Mouse (Mus musculus) CD8-positive naive resting alpha-beta T cell, adult 57 days (primary cell): ENCODE data around the gene Olfr399. TPM values are rescaled to one million over a fixed set of nuclear protein-coding genes. Genes with fewer than 3 reads are reported as not detected.

ENCODE experiments used
- total RNA-seq: library from RNA; stranded (reverse); gene quantifications from one replicate; pipeline ENCODE4 v1.2.4, GENCODE M21; 2023

Olfr399 gene
- not detected for total RNA-seq

GRCm38 (mm10) chr11:74056451-74056850 lies at the start of gene Olfr399, which contains the start of gene Olfr139:
TSS of gene Olfr399 (minus strand) at chr11:74056615.
TSS of gene Olfr139 (minus strand) at chr11:74056551.

GRCm38 (mm10) chr11:74069655-74070054 lies 13.2 kb upstream of the Olfr399 start, which contains the start of gene Zfp616:
TSS of gene Zfp616 (plus strand) at chr11:74069955.

Other genes starting within 250 kb of the Olfr399 start
- not detected for gene Olfr392, start 239.6 kb downstream of the Olfr399 start, total RNA-seq
- gene Olfr393, start 205.2 kb downstream of the Olfr399 start, total RNA-seq: not detected
- not detected for gene Olfr394, start 165.8 kb downstream of the Olfr399 start, total RNA-seq
- not detected for gene Olfr395, start 147.3 kb downstream of the Olfr399 start, total RNA-seq
- not detected for gene Olfr23, start 119.9 kb downstream of the Olfr399 start, total RNA-seq
- gene Olfr397, start 95.8 kb downstream of the Olfr399 start, total RNA-seq: not detected
- not detected for gene Olfr398, start 66.2 kb downstream of the Olfr399 start, total RNA-seq
- gene Olfr139, start 64 bp downstream of the Olfr399 start, total RNA-seq: not detected
- not detected for gene Zfp616, start 13.3 kb upstream of the Olfr399 start, total RNA-seq
- not detected for gene Olfr401, start 57.1 kb upstream of the Olfr399 start, total RNA-seq
- not detected for gene Olfr402, start 96.9 kb upstream of the Olfr399 start, total RNA-seq
- not detected for gene Olfr403, start 129.6 kb upstream of the Olfr399 start, total RNA-seq
- gene Olfr43, start 154.8 kb upstream of the Olfr399 start, total RNA-seq: not detected
- gene Olfr406, start 203.2 kb upstream of the Olfr399 start, total RNA-seq: not detected
- gene Olfr59, start 227.1 kb upstream of the Olfr399 start, total RNA-seq: not detected